Mouse (Mus musculus): Measurements from ENCODE around the gene Bsg. TPM values are rescaled to one million over a fixed set of nuclear protein-coding genes. Genes with fewer than 3 reads are reported as not detected.

Gene Bsg
- polyA plus RNA-seq, 1 experiment from 2014 or later = 1,041 TPM

GRCm38 (mm10) chr10:79681591-79682245 is 22.6 kb upstream of the Bsg start, which contains the start of gene Cdc34:
TSS of gene Cdc34 (plus strand) at chr10:79682195.
- Histone ChIP-seq H3K27me3 (ENCODE audit: control insufficient read depth, insufficient read depth, low read length) (no peaks in the 10 kb centered on the region), H3K4me1 (ENCODE audit: control insufficient read depth, insufficient read depth, low read length) (peaks cover 19% of the 10 kb centered on the region), H3K9ac (ENCODE audit: low read length) (peak within 1 kb of the TSS; percentile 87), H3K27ac (ENCODE audit: low read length) (peak within 1 kb of the TSS; percentile 90), H3K4me3 (replicated peaks; ENCODE audit: low read length) (peak within 1 kb of the TSS; percentile 89), H3K36me3 (ENCODE audit: control insufficient read depth, insufficient read depth, low read length) (peaks cover 6% of the 10 kb centered on the region; the same call in 1 of the 2 replicates), H3K4me2 (ENCODE audit: low read depth, low read length) (peak within 1 kb of the TSS; percentile 84), H3K9me3 (replicated peaks; ENCODE audit: control insufficient read depth, low read length) (no peaks in the 10 kb centered on the region)
- ATAC-seq (ENCODE audit: insufficient read depth, low FRiP score) = peak; percentile 96
- WGBS = under 1% methylated on average over 84 of the region's 84 CpGs

DNA sequence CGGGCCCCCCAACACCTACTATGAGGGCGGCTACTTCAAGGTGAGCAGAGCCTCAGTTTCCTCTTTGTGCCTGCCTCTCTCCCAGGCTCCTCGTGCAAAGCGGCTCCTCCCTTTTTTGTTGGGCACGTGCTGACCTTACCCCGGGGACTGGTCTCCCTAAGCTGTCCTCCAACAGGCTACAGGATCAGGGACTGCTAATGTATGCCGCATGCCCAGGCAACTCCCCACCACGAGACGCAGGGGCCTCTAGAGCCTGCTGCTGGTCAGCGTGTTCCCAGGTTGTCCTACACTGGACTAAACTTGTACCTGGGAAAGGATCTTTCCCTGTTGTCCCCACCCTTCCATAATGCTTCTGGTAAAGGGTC is 21.8 kb upstream of the Bsg start:
- peak overlapping the region; percentile 87 for H3K9ac ChIP-seq (ENCODE audit: low read length)
- WGBS = 0% methylated on average over 10 of the region's 10 CpGs
- no peaks in the 10 kb centered on the region for H3K9me3 ChIP-seq (replicated peaks; ENCODE audit: control insufficient read depth, low read length)

DNA sequence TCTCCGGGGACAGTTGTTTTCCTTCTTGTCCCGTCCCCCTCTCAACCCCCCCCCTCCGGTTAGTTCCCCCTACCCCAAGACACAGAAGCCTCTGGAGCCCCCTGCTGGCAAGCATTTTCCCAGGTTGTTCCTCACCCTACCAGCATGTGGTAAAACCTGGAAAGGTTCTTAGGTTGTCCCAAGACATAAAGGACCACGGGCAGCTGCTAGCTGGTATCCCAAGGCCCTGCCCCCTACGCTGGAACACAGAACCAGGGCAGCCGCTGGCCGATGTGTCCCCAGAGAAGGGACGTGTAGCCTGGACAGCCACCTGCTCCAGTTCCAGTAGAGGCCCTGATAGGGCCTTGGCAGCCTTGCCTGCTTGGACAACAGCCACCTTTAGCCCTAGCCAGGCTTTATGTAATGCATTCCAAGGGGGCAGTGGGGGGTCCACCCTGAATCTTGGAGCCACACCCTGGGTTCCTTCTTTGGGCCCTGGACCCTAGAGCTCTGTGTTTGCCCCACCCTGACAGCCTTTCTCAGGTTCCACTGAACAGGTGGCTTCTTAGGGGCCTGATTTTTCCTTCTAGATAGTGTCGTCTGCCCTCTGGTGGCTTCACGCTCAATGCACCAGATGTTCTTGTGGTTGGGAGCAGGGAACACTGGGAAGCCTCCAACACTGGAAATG is 21.2 kb upstream of the Bsg start:
- H3K36me3 ChIP-seq (ENCODE audit: control insufficient read depth, insufficient read depth, low read length) = peaks cover 12% of the 10 kb centered on the region; the same call in 1 of the 2 replicates
- H3K9me3 ChIP-seq (replicated peaks; ENCODE audit: control insufficient read depth, low read length) = no peaks in the 10 kb centered on the region
- H3K9ac ChIP-seq (ENCODE audit: low read length) = peak overlapping the region; percentile 87
- H3K27ac ChIP-seq (ENCODE audit: low read length) = peak overlapping the region; percentile 76
- H3K27me3 ChIP-seq (ENCODE audit: control insufficient read depth, insufficient read depth, low read length) = no peaks in the 10 kb centered on the region
- peak overlapping the region; percentile 84 for H3K4me2 ChIP-seq (ENCODE audit: low read depth, low read length)
- no peak for ATAC-seq (ENCODE audit: insufficient read depth, low FRiP score)
- H3K4me1 ChIP-seq (ENCODE audit: control insufficient read depth, insufficient read depth, low read length) = peaks cover 19% of the 10 kb centered on the region
- WGBS = 2% methylated on average over 10 of the region's 10 CpGs
- H3K4me3 ChIP-seq (replicated peaks; ENCODE audit: low read length) = peak overlapping the region; percentile 89

More for the DNA sequence above, 21.8 kb upstream of the Bsg start:
- H3K36me3 ChIP-seq (ENCODE audit: control insufficient read depth, insufficient read depth, low read length) = peaks cover 9% of the 10 kb centered on the region; the same call in 1 of the 2 replicates
- peaks cover 19% of the 10 kb centered on the region for H3K4me1 ChIP-seq (ENCODE audit: control insufficient read depth, insufficient read depth, low read length)
- H3K4me2 ChIP-seq (ENCODE audit: low read depth, low read length) = peak overlapping the region; percentile 84
- ATAC-seq (ENCODE audit: insufficient read depth, low FRiP score) = no peak
- H3K27me3 ChIP-seq (ENCODE audit: control insufficient read depth, insufficient read depth, low read length) = no peaks in the 10 kb centered on the region
- H3K4me3 ChIP-seq (replicated peaks; ENCODE audit: low read length) = peak overlapping the region; percentile 89
- peak overlapping the region; percentile 76 for H3K27ac ChIP-seq (ENCODE audit: low read length)

DNA sequence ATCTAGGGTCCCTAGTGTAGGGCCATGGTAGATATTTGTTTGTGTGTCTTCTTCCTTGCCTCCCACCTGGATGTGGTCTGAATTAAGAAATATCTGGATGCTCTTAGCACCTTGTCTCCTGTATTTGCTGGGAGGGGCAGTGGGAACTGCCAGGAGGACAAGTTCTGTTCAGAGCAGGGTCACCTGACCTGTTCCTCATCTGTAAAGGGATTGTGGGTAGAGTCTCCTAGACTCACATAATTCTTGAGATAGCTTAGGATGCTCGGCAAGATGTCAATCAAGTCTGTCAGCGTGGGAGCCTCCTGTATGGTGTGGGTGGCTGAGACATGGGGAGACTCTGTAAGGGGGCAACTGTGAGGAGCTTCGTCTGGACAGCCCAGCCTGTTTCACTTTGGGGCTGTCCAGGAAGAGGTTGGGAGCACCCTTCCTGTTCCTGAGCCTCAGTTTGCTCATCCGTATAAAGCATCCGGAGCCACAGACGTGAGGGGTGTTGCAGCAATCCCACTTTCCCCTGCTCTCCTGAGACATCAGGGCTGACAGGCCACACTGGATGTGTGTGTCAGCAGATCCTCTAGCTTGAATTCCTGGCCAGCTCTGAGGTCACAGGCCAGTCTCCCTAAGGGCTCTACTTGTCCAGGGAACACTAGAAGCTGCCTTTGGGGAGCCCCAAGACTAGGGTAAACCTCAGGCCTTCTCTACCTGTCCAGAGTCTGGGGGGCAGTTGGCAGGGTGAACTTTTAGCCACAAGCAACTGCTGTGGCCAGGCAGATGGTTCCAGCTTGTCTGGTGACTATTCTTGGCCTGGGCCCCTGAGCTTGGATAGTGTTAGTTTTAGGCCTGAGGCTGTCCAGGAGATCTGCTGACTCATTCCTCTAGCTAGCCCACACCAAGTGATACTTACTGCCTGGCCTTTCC is 20.3 kb upstream of the Bsg start:
- H3K36me3 ChIP-seq (ENCODE audit: control insufficient read depth, insufficient read depth, low read length) = peaks cover 19% of the 10 kb centered on the region
- H3K9ac ChIP-seq (ENCODE audit: low read length) = peak overlapping the region; percentile 87
- no peak overlapping the region for H3K27ac ChIP-seq (ENCODE audit: low read length)

GRCm38 (mm10) chr10:79684770-79685600 is 19.3 kb upstream of the Bsg start:
- Histone ChIP-seq H3K9me3 (replicated peaks; ENCODE audit: control insufficient read depth, low read length) (no peaks in the 10 kb centered on the region), H3K27ac (ENCODE audit: low read length) (no peak overlapping the region), H3K4me2 (ENCODE audit: low read depth, low read length) (no peak overlapping the region), H3K36me3 (ENCODE audit: control insufficient read depth, insufficient read depth, low read length) (peaks cover 23% of the 10 kb centered on the region), H3K9ac (ENCODE audit: low read length) (no peak overlapping the region), H3K27me3 (ENCODE audit: control insufficient read depth, insufficient read depth, low read length) (no peaks in the 10 kb centered on the region), H3K4me1 (ENCODE audit: control insufficient read depth, insufficient read depth, low read length) (peaks cover 19% of the 10 kb centered on the region), H3K4me3 (replicated peaks; ENCODE audit: low read length) (no peak overlapping the region)
- 92% methylated on average over 25 of the region's 25 CpGs for WGBS
- no peak for ATAC-seq (ENCODE audit: insufficient read depth, low FRiP score)

More for the DNA sequence above, 20.3 kb upstream of the Bsg start:
- no peaks in the 10 kb centered on the region for H3K27me3 ChIP-seq (ENCODE audit: control insufficient read depth, insufficient read depth, low read length)
- H3K4me2 ChIP-seq (ENCODE audit: low read depth, low read length) = peak overlapping the region; percentile 84
- H3K9me3 ChIP-seq (replicated peaks; ENCODE audit: control insufficient read depth, low read length) = no peaks in the 10 kb centered on the region
- no peak for ATAC-seq (ENCODE audit: insufficient read depth, low FRiP score)
- H3K4me3 ChIP-seq (replicated peaks; ENCODE audit: low read length) = peak overlapping the region; percentile 89
- peaks cover 19% of the 10 kb centered on the region for H3K4me1 ChIP-seq (ENCODE audit: control insufficient read depth, insufficient read depth, low read length)
- 82% methylated on average over 6 of the region's 6 CpGs for WGBS

DNA sequence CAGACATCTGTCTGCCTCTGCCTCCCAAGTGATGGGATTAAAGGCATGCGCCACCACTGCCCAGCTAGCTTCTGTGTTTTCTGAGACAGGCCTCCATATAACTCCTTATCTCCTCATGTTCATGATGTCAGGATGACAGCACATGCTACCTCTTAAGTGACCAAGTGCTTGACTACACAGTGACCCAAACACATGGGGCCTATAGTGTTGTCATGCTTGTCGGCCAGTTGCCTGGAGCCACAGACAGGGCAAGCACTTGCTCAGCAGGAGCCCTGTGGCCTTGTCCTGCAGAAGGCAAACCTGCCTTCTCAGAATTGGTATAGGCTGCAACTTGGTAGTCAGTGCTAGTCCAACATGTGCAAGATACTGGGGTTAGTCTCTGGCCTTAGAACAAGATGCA is 18.1 kb upstream of the Bsg start:
- Histone ChIP-seq H3K9ac (ENCODE audit: low read length) (no peak overlapping the region), H3K27me3 (ENCODE audit: control insufficient read depth, insufficient read depth, low read length) (no peaks in the 10 kb centered on the region), H3K9me3 (replicated peaks; ENCODE audit: control insufficient read depth, low read length) (no peaks in the 10 kb centered on the region), H3K4me1 (ENCODE audit: control insufficient read depth, insufficient read depth, low read length) (peaks cover 16% of the 10 kb centered on the region), H3K36me3 (ENCODE audit: control insufficient read depth, insufficient read depth, low read length) (peaks cover 23% of the 10 kb centered on the region), H3K4me2 (ENCODE audit: low read depth, low read length) (no peak overlapping the region), H3K4me3 (replicated peaks; ENCODE audit: low read length) (no peak overlapping the region), H3K27ac (ENCODE audit: low read length) (no peak overlapping the region)
- WGBS = 76% methylated on average over 2 of the region's 2 CpGs
- ATAC-seq (ENCODE audit: insufficient read depth, low FRiP score) = no peak

- ATAC-seq (ENCODE audit: insufficient read depth, low FRiP score) = no peak
- no peak overlapping the region for H3K4me2 ChIP-seq (ENCODE audit: low read depth, low read length)
- H3K4me1 ChIP-seq (ENCODE audit: control insufficient read depth, insufficient read depth, low read length) = peaks cover 15% of the 10 kb centered on the region
- no peak overlapping the region for H3K27ac ChIP-seq (ENCODE audit: low read length)
- H3K9me3 ChIP-seq (replicated peaks; ENCODE audit: control insufficient read depth, low read length) = no peaks in the 10 kb centered on the region
- peaks cover 23% of the 10 kb centered on the region for H3K36me3 ChIP-seq (ENCODE audit: control insufficient read depth, insufficient read depth, low read length)
- 93% methylated on average over 1 of the region's 1 CpGs for WGBS
- H3K27me3 ChIP-seq (ENCODE audit: control insufficient read depth, insufficient read depth, low read length) = no peaks in the 10 kb centered on the region
- no peak overlapping the region for H3K4me3 ChIP-seq (replicated peaks; ENCODE audit: low read length)
- H3K9ac ChIP-seq (ENCODE audit: low read length) = no peak overlapping the region
Measured at GRCm38 (mm10) chr10:79686691-79687090, 17.6 kb upstream of the Bsg start.

DNA sequence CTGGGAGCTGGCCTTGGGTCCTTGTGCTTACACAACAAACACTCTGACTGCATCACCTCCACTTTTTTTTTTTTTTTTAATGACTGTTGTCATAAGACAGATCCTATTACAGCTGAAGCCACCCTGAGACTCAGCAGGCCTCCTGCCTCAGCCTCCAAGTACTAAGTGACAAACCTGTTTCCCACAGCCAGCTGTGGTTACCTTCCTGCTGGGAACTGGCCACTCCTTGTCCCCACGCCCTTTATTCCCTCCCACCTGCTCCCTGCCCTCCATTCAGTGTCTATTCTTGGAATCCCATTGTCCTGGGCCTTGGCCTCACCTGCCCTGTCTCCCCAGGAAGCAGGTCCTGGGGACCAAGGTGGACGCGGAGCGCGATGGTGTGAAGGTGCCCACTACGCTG is 16.8 kb upstream of the Bsg start:
- 96% methylated on average over 6 of the region's 6 CpGs for WGBS
- Histone ChIP-seq H3K27ac (ENCODE audit: low read length) (no peak overlapping the region), H3K36me3 (ENCODE audit: control insufficient read depth, insufficient read depth, low read length) (peaks cover 23% of the 10 kb centered on the region), H3K4me3 (replicated peaks; ENCODE audit: low read length) (no peak overlapping the region), H3K9ac (ENCODE audit: low read length) (no peak overlapping the region), H3K27me3 (ENCODE audit: control insufficient read depth, insufficient read depth, low read length) (no peaks in the 10 kb centered on the region), H3K4me1 (ENCODE audit: control insufficient read depth, insufficient read depth, low read length) (peaks cover 15% of the 10 kb centered on the region), H3K4me2 (ENCODE audit: low read depth, low read length) (no peak overlapping the region), H3K9me3 (replicated peaks; ENCODE audit: control insufficient read depth, low read length) (no peaks in the 10 kb centered on the region)
- no peak for ATAC-seq (ENCODE audit: insufficient read depth, low FRiP score)
